Mouse (Mus musculus): ENCODE results near the gene Tmem135.

Tmem135 gene

GRCm38 (mm10) chr7:89404081-89404733 is at the start of gene Tmem135, which contains the start of gene Fzd4:
Gene Tmem135, minus strand, starts transcription at chr7:89404222.
Gene Fzd4, plus strand, starts transcription at chr7:89404355.
- peak; percentile 95 for DNase-seq (ENCODE audit: low read depth, low spot score)

DNA sequence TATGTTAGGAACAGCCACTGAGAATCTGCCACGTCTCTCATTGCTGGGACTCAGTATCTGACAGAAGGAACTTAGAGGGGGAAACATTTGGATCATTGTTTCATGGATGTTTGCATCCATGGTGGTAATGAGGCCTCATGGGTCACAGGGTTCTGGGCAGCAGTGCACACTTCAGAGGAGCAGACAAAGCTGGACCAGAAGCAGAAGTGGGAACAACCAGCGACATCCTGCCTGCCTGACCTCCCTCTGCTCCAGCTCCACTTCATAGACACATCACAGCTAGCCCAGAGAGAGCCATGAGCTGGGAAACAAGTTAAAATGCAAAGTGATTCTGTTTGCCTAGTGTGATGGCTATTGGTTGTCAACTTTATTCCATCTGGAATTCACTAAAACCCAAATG is 46.3 kb upstream of the Tmem135 start:
- no peak for DNase-seq (ENCODE audit: low read depth, low spot score)

DNA sequence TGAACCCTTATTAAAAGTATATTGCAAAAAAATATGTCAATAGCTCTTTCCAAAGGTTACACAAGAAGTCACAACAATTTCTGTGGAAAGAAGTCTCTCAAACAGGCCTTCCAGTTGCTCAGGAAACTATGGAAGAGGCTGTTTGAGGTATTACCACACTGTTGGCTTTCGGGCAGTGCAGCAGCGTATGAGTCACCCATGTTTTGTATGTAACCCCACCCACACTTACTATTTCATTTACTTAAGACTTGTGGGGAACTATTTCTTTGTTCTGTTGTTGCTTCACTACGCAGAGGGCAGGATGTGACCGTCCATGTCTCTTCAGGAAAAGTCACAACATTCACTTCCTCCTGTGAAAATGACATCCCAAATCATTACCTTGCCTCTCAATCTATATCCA is 41.1 kb upstream of the Tmem135 start:
- DNase-seq (ENCODE audit: low read depth, low spot score): no peak

GRCm38 (mm10) chr7:89442242-89442641 is 38.2 kb upstream of the Tmem135 start:
- no peak for DNase-seq (ENCODE audit: low read depth, low spot score)

DNA sequence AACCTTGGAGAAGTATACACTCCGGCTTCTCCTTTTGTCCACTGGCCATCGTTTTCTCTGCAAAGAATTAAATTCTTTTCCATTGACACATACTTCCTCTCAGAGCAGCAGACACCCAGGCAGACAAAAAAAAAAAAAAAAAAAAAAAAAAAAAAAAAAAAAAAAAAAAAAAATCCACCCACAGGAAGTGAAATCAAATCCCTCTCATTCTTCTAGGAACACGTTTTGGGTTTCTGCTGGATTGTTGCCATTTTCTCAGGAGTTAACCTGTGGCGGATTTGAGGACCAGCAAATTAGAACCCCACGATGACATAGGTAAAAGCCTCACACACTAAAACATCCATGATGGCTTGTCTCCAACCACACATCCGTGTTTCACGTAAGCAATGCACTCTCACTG is 37.3 kb upstream of the Tmem135 start:
- DNase-seq (ENCODE audit: low read depth, low spot score): no peak

DNA sequence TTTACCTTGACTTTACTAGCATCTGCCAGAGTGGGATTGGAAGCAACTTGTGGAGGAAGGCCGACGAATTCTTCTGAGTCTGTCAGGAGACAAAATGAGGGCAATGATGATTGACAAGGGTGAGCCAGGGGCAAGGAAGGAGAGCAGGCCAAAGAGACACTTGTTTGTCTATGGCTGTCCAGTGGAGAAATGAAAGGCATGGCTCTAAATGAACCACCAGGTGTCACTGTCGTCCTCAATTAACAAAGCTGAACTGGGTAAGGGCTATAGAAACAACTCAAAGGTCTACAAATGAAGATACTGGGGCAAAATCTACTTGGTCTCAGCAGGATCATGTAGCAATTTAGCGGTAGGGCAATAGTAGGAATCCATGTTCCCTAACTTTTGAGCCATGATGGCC is 33.6 kb upstream of the Tmem135 start:
- DNase-seq (ENCODE audit: low read depth, low spot score): peak; percentile 55

GRCm38 (mm10) chr7:89436404-89436803 is 32.4 kb upstream of the Tmem135 start:
- no peak for DNase-seq (ENCODE audit: low read depth, low spot score)

DNA sequence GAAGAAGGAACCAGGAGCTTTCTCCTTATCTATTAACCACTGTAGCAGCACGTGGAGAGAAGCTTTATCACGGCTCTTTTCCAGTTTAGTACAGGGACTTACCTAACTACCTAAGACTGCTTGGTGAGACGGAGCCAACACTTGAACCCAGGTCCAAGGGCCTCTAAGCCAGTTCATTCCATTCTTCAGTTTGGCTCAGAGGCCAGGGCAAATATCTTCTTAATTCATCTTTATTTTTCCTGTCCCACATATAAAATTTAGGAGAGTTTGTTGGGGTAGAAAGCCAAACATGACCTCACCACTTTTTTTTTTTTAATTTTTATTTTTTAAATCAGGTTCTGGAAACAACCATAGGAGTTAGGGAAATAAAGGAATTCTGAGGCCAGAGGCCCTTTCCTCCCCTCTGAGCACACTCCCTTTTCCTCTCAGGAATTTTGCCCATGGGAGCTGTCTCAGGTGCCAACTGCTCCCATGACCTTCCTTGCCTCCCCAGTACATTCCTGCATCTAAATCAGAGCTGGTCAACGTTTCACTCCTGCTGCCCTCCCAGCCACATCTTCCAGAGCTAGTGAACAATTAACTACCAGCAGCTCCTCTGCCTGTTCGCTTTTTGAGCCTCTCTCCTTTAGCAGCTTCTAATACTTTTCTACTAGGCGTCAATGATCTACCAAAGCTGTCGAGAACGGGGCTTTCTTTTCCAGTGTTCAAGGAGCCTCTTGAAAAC is 30.0 kb upstream of the Tmem135 start:
- no peak for DNase-seq (ENCODE audit: low read depth, low spot score)

- DNase-seq (ENCODE audit: low read depth, low spot score): no peak
These were observed 29.3 kb upstream of the Tmem135 start for GRCm38 (mm10) chr7:89433193-89433892.

DNA sequence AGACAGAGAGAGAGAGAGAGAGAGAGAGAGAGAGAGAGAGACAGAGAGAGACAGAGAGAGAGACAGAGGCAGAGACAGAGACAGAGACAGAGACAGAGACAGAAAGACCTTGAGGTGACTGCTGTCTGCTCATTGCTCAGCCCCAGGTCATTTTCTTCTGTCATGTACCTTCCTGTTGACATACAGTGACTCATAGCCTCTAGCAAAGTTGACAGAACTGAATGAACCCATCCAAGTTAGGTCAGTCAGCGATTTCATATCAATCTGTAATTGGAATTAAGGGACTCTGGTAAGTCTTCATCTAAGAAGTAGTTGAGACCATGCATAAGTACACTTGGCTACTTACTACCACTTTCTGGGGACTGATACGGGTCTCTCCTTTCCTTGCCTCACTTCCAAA is 27.2 kb upstream of the Tmem135 start:
- DNase-seq (ENCODE audit: low read depth, low spot score): no peak

- no peak for DNase-seq (ENCODE audit: low read depth, low spot score)
These were observed 25.3 kb upstream of the Tmem135 start for GRCm38 (mm10) chr7:89429326-89429725.

DNA sequence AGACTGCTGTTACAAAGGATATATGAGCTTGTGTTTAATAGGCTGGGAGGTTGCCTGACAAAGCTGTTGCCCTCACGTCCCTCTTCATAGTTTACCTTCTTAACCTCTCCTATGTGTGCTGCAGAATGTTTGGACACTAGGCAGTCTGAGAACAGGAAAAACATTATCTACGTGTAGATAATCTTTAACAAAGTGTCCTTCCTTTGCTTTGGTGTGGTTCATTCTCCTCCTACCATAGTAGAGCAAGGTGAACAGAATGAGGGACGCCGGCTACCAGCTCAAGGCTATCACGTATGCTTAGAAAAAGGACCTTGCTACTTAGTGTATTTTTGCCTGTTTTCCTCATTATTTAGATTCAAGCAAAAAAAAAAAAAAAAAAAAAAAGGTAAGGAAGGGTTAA is 24.8 kb upstream of the Tmem135 start:
- DNase-seq (ENCODE audit: low read depth, low spot score): no peak

DNA sequence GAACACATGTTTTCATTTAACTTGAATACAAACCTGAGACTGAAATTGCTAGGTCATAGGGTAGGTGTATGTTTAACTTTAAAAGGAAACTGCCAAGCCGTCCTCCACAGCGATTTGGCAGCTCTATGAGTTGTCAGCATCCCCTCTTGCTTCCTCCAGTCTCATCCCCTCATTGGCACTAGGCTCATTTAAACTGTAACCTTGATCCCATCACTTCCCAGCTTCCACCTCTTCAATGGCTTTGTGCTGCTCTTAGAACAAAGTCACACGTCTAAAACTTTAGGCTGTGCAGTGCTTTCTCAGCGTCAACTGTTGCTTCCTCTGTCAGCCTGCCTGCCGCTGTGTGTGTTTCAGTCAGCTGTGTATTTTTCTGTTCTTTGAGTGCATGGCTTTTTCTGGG is 23.1 kb upstream of the Tmem135 start:
- DNase-seq (ENCODE audit: low read depth, low spot score): no peak

GRCm38 (mm10) chr7:89425803-89426725 is 22.0 kb upstream of the Tmem135 start:
- DNase-seq (ENCODE audit: low read depth, low spot score): no peak

GRCm38 (mm10) chr7:89424659-89425058 is 20.6 kb upstream of the Tmem135 start:
- DNase-seq (ENCODE audit: low read depth, low spot score): no peak

GRCm38 (mm10) chr7:89423688-89424255 is 19.8 kb upstream of the Tmem135 start:
- DNase-seq (ENCODE audit: low read depth, low spot score): no peak

GRCm38 (mm10) chr7:89423194-89423593 is 19.2 kb upstream of the Tmem135 start:
- DNase-seq (ENCODE audit: low read depth, low spot score): no peak

GRCm38 (mm10) chr7:89422650-89423049 is 18.6 kb upstream of the Tmem135 start:
- DNase-seq (ENCODE audit: low read depth, low spot score): no peak

- no peak for DNase-seq (ENCODE audit: low read depth, low spot score)
These were observed 17.3 kb upstream of the Tmem135 start for GRCm38 (mm10) chr7:89421294-89421693.

DNA sequence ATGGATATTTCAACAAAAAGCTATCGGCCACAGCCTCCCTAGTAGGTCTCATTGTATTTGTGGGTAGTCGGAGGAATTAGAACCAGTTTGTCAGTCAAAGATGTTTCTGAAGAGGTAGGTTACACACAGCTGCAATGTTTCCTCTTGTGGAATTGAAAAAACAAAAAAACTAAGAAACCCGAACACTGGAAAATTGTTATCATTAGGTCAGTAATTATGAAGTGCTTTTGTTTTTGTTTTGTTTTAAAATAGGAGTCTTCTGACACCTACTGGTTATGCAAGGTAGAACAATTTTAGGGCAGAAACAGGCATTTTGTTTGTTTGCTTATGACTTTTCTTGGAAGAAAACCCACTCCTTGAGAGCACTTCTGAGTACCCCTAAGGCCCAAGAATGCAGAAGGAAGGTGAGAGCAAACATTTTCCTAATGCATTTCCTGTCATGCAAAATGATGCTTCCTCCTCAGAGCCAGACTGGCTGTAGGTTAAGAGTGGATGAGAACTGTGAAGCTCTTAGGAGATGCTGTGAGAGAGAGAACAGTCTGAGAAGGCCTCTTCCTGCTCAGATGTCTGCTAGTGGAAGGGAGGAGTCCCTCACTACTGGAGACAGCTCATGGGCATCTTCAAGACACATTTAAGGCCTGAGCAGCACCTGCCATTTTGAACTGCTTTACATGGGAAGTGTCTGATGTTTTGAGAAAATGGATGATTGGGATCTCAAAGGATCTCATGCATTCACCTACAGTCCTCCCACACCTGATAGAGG is 15.1 kb upstream of the Tmem135 start:
- DNase-seq (ENCODE audit: low read depth, low spot score): peak; percentile 46
